Mouse (Mus musculus) MEL (cell line): Measurements from ENCODE around the gene Scimp. TPM values are rescaled to one million over a fixed set of nuclear protein-coding genes. Genes with fewer than 3 reads are reported as not detected.

Experiments used
- DNase-seq: peaks from one replicate; pipeline ENCODE4 v3.0.0; 2011; ENCODE audit warnings: low read depth, low spot score
- H3K27ac ChIP-seq: 2 replicates; pipeline ENCODE4 v1.5.1; 2012; ENCODE audit warnings: low read depth, mild to moderate bottlenecking, control low read depth, low read length, moderate library complexity; ENCODE audit not compliant: control insufficient read depth
- H3K27me3 ChIP-seq, 2 experiments: fragments of 150-350 bp in 1 of 2; sonication (generic) in 1 of 2; 2 replicates each; pipeline ENCODE4 v1.6.1; 2012; ENCODE audit warnings: low read length in 2 of 2, mild to moderate bottlenecking in 2 of 2, improper control_type of control experiment in 1 of 2, moderate library complexity in 1 of 2; ENCODE audit not compliant: insufficient read depth in 2 of 2, control insufficient read depth in 1 of 2
- H3K36me3 ChIP-seq, 2 experiments: 2 replicates each; pipeline ENCODE4 v1.6.1; 2012 to 2014; ENCODE audit warnings: low read length in 2 of 2, improper control_type of control experiment in 1 of 2, inconsistent platforms in 1 of 2, mild to moderate bottlenecking in 1 of 2; ENCODE audit not compliant: insufficient read depth in 2 of 2, control insufficient read depth in 1 of 2
- H3K4me1 ChIP-seq, 2 experiments: fragments of 150-350 bp in 1 of 2; sonication (generic) in 1 of 2; 2 replicates each; pipeline ENCODE4 v1.6.1; 2012; ENCODE audit warnings: low read length in 2 of 2, improper control_type of control experiment in 1 of 2, mild to moderate bottlenecking in 1 of 2; ENCODE audit not compliant: insufficient read depth in 2 of 2, control insufficient read depth in 1 of 2
- H3K4me3 ChIP-seq, 2 experiments: fragments of 150-350 bp in 1 of 2; sonication (generic) in 1 of 2; 2 replicates each; pipeline ENCODE4 v1.5.1; 2012; ENCODE audit warnings: low read depth in 2 of 2, low read length in 2 of 2, mild to moderate bottlenecking in 2 of 2, moderate library complexity in 2 of 2, control low read depth in 1 of 2, improper control_type of control experiment in 1 of 2; ENCODE audit not compliant: control insufficient read depth in 1 of 2, insufficient read depth in 1 of 2
- H3K79me2 ChIP-seq: 2 replicates; pipeline ENCODE4 v1.6.1; 2012; ENCODE audit warnings: mild to moderate bottlenecking, low read length, moderate library complexity; ENCODE audit not compliant: control insufficient read depth, poor library complexity, insufficient read depth
- H3K9ac ChIP-seq: 2 replicates; pipeline ENCODE4 v1.6.1; 2012; ENCODE audit warnings: low read depth, mild to moderate bottlenecking, control low read depth, low read length, moderate library complexity; ENCODE audit not compliant: control insufficient read depth, poor library complexity, severe bottlenecking
- H3K9me3 ChIP-seq: fragments of 150-350 bp; sonication (generic); replicated peaks from 2 replicates; pipeline ENCODE4 v1.6.1; 2012; ENCODE audit warnings: mild to moderate bottlenecking, low read length, improper control_type of control experiment, moderate library complexity; ENCODE audit not compliant: insufficient read depth
- BHLHE40 ChIP-seq: IDR thresholded peaks from 2 replicates; pipeline ENCODE4 v1.6.1; 2012; ENCODE audit warnings: low read depth, mild to moderate bottlenecking, inconsistent platforms, low read length, improper control_type of control experiment, borderline replicate concordance
- CHD1 ChIP-seq: IDR thresholded peaks from 2 replicates; pipeline ENCODE4 v1.6.1; 2012; ENCODE audit warnings: low read depth, mild to moderate bottlenecking, inconsistent platforms, low read length, improper control_type of control experiment
- CHD2 ChIP-seq: IDR thresholded peaks from 2 replicates; pipeline ENCODE4 v1.6.1; 2011; ENCODE audit warnings: low read length, improper control_type of control experiment
- E2F4 ChIP-seq: IDR thresholded peaks from 2 replicates; pipeline ENCODE4 v1.6.1; 2011; ENCODE audit warnings: low read depth, low read length, improper control_type of control experiment, borderline replicate concordance
- ELF1 ChIP-seq: IDR thresholded peaks from 2 replicates; pipeline ENCODE4 v1.6.1; 2014; ENCODE audit warnings: low read depth, mild to moderate bottlenecking, inconsistent platforms, low read length, improper control_type of control experiment, moderate library complexity
- EP300 ChIP-seq, 2 experiments: IDR thresholded peaks; 2 replicates each; pipeline ENCODE4 v1.6.1; 2011; ENCODE audit warnings: improper control_type of control experiment in 2 of 2, low read length in 2 of 2, low read depth in 1 of 2, mild to moderate bottlenecking in 1 of 2
- GABPA ChIP-seq: IDR thresholded peaks from 2 replicates; pipeline ENCODE4 v1.6.1; 2012; ENCODE audit warnings: low read depth, mild to moderate bottlenecking, inconsistent platforms, low read length, improper control_type of control experiment, moderate library complexity
- GATA1 ChIP-seq: IDR thresholded peaks from 2 replicates; pipeline ENCODE4 v1.6.1; 2011; ENCODE audit warnings: low read depth, low read length, improper control_type of control experiment
- HCFC1 ChIP-seq: IDR thresholded peaks from 2 replicates; pipeline ENCODE4 v1.6.1; 2012; ENCODE audit warnings: low read depth, mild to moderate bottlenecking, inconsistent platforms, low read length, improper control_type of control experiment, moderate library complexity
- JUND ChIP-seq: IDR thresholded peaks from 2 replicates; pipeline ENCODE4 v1.6.1; 2011; ENCODE audit warnings: low read depth, mild to moderate bottlenecking, improper control_type of control experiment, low read length
- MYB ChIP-seq: IDR thresholded peaks from 2 replicates; pipeline ENCODE4 v1.6.1; 2011; ENCODE audit warnings: mild to moderate bottlenecking, low read depth, low read length, improper control_type of control experiment
- NRF1 ChIP-seq: IDR thresholded peaks from 2 replicates; pipeline ENCODE4 v1.6.1; 2014; ENCODE audit warnings: low read depth, mild to moderate bottlenecking, inconsistent platforms, low read length, improper control_type of control experiment, moderate library complexity; ENCODE audit not compliant: poor library complexity, insufficient read depth, severe bottlenecking
- TCF12 ChIP-seq: IDR thresholded peaks from 2 replicates; pipeline ENCODE4 v1.6.1; 2014; ENCODE audit warnings: low read depth, mild to moderate bottlenecking, inconsistent platforms, low read length, improper control_type of control experiment, moderate library complexity
- USF2 ChIP-seq, 2 experiments: IDR thresholded peaks; 2 replicates each; pipeline ENCODE4 v1.6.1; 2011 to 2012; ENCODE audit warnings: improper control_type of control experiment in 2 of 2, low read length in 2 of 2, borderline replicate concordance in 1 of 2, inconsistent platforms in 1 of 2, low read depth in 1 of 2, mild to moderate bottlenecking in 1 of 2; ENCODE audit not compliant: insufficient read depth in 1 of 2
- ZC3H11A ChIP-seq: IDR thresholded peaks from 2 replicates; pipeline ENCODE4 v1.6.1; 2012; ENCODE audit warnings: low read depth, mild to moderate bottlenecking, inconsistent platforms, low read length, improper control_type of control experiment
- ZKSCAN1 ChIP-seq: IDR thresholded peaks from 2 replicates; pipeline ENCODE4 v1.6.1; 2012; ENCODE audit warnings: low read depth, mild to moderate bottlenecking, inconsistent platforms, low read length, improper control_type of control experiment, moderate library complexity
- polyA plus RNA-seq, 2 experiments: library from polyadenylated mRNA; stranded (reverse) in 1 of 2; unstranded in 1 of 2; fragments of >175 nt in 1 of 2; fragments of >200 nt in 1 of 2; gene quantifications; 2 replicates each; pipeline versions ENCODE4 v1.2.1 to v1.2.4; 2012; ENCODE audit warnings: low replicate concordance in 2 of 2, low read depth in 1 of 2; ENCODE audit not compliant: insufficient read length in 2 of 2, insufficient read depth in 1 of 2, missing spikeins in 1 of 2
- total RNA-seq: library from RNA; depleted of rRNA; stranded (reverse); fragments of 300-350 nt; gene quantifications from 2 replicates; pipeline ENCODE4 v1.2.3, GENCODE M21; 2012

Gene Scimp
- total and polyA plus RNA-seq, 3 experiments: not detected

DNA sequence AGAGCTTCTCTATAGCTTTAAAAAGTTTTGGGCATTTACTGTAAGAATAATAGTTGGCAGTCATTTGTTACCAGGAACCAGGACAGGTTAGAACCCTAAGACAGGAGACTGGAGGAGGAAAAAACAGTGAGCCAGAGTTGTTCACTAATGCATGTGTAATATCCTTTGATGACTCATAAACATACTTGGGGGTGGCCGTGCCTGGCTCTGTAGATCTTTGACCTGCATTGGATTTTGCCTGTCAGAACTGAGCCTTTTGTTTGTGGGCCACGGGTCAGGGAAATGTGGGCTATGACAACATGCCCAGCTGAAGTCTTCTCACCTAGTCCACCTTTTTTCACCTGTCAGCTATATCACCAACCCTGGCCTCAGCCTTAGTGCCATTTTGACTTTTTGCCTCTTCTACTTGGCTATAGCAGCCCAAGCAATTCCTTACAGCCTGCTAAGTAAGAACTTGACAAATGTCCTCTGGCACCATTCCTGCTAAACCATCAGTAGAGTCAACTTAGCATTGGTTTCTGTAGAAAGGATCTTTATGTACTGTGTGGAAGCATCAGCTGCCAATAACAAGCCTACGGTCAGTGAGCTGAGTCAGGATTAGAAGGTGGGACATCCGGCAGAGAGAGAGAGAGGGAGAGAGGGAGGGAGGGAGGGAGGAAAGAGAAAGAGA, 64.4 kb downstream of the Scimp start:
- H3K27me3 ChIP-seq: peaks cover 19% of the 10 kb centered on the region in 2 experiments
- DNase-seq: no peak
- no peak for TF ChIP-seq GATA1
- TF ChIP-seq, all 39 proteins: peak for 0
- H3K27ac ChIP-seq: no peak overlapping the region
- no peak overlapping the region for H3K9ac ChIP-seq
- no peak overlapping the region for H3K4me3 ChIP-seq
- peaks cover 0 to 2% of the 10 kb centered on the region in 2 experiments; a peak in 1 of 4 replicates for H3K36me3 ChIP-seq
- no peaks in the 10 kb centered on the region for H3K79me2 ChIP-seq
- H3K4me1 ChIP-seq: no peaks in the 10 kb centered on the region; a peak in 1 of 4 replicates
- no peaks in the 10 kb centered on the region for H3K9me3 ChIP-seq

DNA sequence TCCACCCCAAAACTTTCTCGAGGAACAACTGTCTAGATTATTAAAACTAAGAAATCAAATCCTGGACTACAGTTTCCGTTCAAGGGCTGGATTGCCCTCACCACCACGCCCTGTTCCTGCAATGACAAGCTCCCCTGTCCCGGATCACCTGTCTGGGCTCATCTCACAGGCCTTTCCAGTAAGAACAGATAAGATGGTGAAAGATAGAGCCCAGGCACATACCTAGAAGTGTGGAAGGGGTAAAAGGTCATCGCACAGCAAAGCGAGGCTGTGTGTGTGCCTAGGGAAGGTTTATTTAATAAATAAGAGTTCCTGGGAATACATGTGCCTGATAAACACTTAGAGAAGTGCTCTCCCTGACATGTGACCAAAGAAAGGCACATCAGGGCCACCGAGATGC, 66.8 kb downstream of the Scimp start:
- TF ChIP-seq ELF1 (no peak), CHD1 (no peak), TCF12 (no peak), NRF1 (no peak), GABPA (no peak), CHD2 (no peak), HCFC1 (no peak), E2F4 (no peak), ZC3H11A (no peak)
- no peak for DNase-seq
- H3K9me3 ChIP-seq: no peaks in the 10 kb centered on the region

GRCm38 (mm10) chr11:70742581-70743459, 69.6 kb downstream of the Scimp start:
- Histone ChIP-seq H3K9me3 (no peaks in the 10 kb centered on the region), H3K4me3 (no peak overlapping the region), H3K79me2 (no peaks in the 10 kb centered on the region), H3K36me3 (no peaks in the 10 kb centered on the region), H3K4me1 (peaks cover 0 to under 1% of the 10 kb centered on the region in 2 experiments; a peak in 1 of 4 replicates), H3K27ac (no peak overlapping the region), H3K27me3 (peaks cover 18 to 26% of the 10 kb centered on the region in 2 experiments), H3K9ac (no peak overlapping the region)
- no peak for DNase-seq
- TF ChIP-seq ZKSCAN1: no peak
- no peak for TF ChIP-seq TCF12
- TF ChIP-seq USF2 (IDR thresholded peaks at IDR 0.05; ENCODE audit: borderline replicate concordance in 1 of 2, insufficient read depth in 1 of 2, low read depth in 1 of 2, low read length in 2 of 2): no peak
- TF ChIP-seq EP300 (IDR thresholded peaks at IDR 0.05; ENCODE audit: low read depth in 1 of 2, low read length in 2 of 2): no peak
- no peak for TF ChIP-seq CHD2
- no peak for TF ChIP-seq BHLHE40
- TF ChIP-seq MYB: no peak
- no peak for TF ChIP-seq JUND

More for the DNA sequence above, 66.8 kb downstream of the Scimp start:
- Histone ChIP-seq H3K27me3 (peaks cover 21 to 26% of the 10 kb centered on the region in 2 experiments), H3K9ac (no peak overlapping the region), H3K79me2 (no peaks in the 10 kb centered on the region), H3K27ac (no peak overlapping the region), H3K4me1 (no peaks in the 10 kb centered on the region), H3K4me3 (no peak overlapping the region), H3K36me3 (no peaks in the 10 kb centered on the region)
